21 mouse cellular contexts compared by ENCODE assay signal in genomic region chr5:81832076-81832475, GRCm38 (mm10).
DNase-seq lines count a peak whose midpoint lies in the region; ATAC-seq and TF ChIP-seq lines count a peak whose summit lies in the region.
"Had no signal": no experiment of that assay in that cellular context is flagged by ENCODE, and none has a peak within 500 bp of the region (broad histone marks: within the 10 kb centered on the region; RNA-seq: fewer than 3 reads in every experiment).

No protein-coding gene starts in this region.

- ATAC-seq in embryonic facial prominence, embryonic 11.5 days (replicated peaks; ENCODE audit: insufficient number of reproducible peaks, low FRiP score, low TSS enrichment, low read depth): no peak
- no peak for ATAC-seq in limb, embryonic 11.5 days (ENCODE audit: insufficient number of reproducible peaks, low FRiP score, low TSS enrichment, low read depth)
- ATAC-seq: forebrain, embryonic 14.5 days; forebrain, embryonic 16.5 days had no signal

- H3K4me2 ChIP-seq in embryonic facial prominence, embryonic 11.5 days (ENCODE audit: low read depth, low read length): no peak overlapping the region
- no peak overlapping the region for H3K4me2 ChIP-seq in limb, embryonic 11.5 days (ENCODE audit: low read depth, severe bottlenecking)
- H3K4me2 ChIP-seq: embryonic facial prominence, embryonic 13.5 days; forebrain, embryonic 12.5 days had no signal

- H3K4me3 ChIP-seq in embryonic facial prominence, embryonic 11.5 days (ENCODE audit: low read depth, low read length): no peak overlapping the region
- no peak overlapping the region for H3K4me3 ChIP-seq in embryonic facial prominence, embryonic 10.5 days
- no peak overlapping the region for H3K4me3 ChIP-seq in embryonic fibroblast, embryonic 13.5 days (ENCODE audit: insufficient read depth, low read length)
- H3K4me3 ChIP-seq in limb, embryonic 11.5 days (ENCODE audit: low read depth, low read length): no peak overlapping the region
- no peak overlapping the region for H3K4me3 ChIP-seq in kidney, adult 2 months (ENCODE audit: insufficient read depth, low read depth, low read length)
- H3K4me3 ChIP-seq: embryonic facial prominence, embryonic 13.5 days; erythroblast, embryonic 14.5 days; forebrain, embryonic 10.5 days; forebrain, embryonic 12.5 days had no signal

- H3K9me3 ChIP-seq in embryonic facial prominence, embryonic 11.5 days (replicated peaks; ENCODE audit: control insufficient read depth, low read length): no peaks in the 10 kb centered on the region
- no peaks in the 10 kb centered on the region for H3K9me3 ChIP-seq in embryonic facial prominence, embryonic 10.5 days
- no peaks in the 10 kb centered on the region for H3K9me3 ChIP-seq in limb, embryonic 11.5 days (ENCODE audit: control insufficient read depth, low read length)
- H3K9me3 ChIP-seq: forebrain, embryonic 10.5 days; forebrain, embryonic 12.5 days had no signal

- 55% methylated on average over 1 of the region's 1 CpGs for WGBS in embryonic facial prominence, embryonic 11.5 days
- 65% methylated on average over 1 of the region's 1 CpGs for WGBS in embryonic facial prominence, embryonic 10.5 days
- WGBS in limb, embryonic 11.5 days: 90% methylated on average over 1 of the region's 1 CpGs
- 100% methylated on average over 1 of the region's 1 CpGs for WGBS in kidney, adult 2 months

- no peaks in the 10 kb centered on the region for H3K27me3 ChIP-seq in embryonic facial prominence, embryonic 11.5 days (ENCODE audit: control insufficient read depth, insufficient read depth, low read length)
- H3K27me3 ChIP-seq in embryonic facial prominence, embryonic 10.5 days (replicated peaks; ENCODE audit: low read depth, poor library complexity, severe bottlenecking): no peaks in the 10 kb centered on the region
- H3K27me3 ChIP-seq in limb, embryonic 11.5 days (ENCODE audit: control insufficient read depth, insufficient read depth, low read length): no peaks in the 10 kb centered on the region
- H3K27me3 ChIP-seq in kidney, adult 2 months (replicated peaks; ENCODE audit: control insufficient read depth, insufficient read depth, low read length): no peaks in the 10 kb centered on the region
- H3K27me3 ChIP-seq: embryonic facial prominence, embryonic 13.5 days; forebrain, embryonic 12.5 days had no signal

- no peaks in the 10 kb centered on the region for H3K4me1 ChIP-seq in embryonic facial prominence, embryonic 11.5 days (ENCODE audit: control insufficient read depth, insufficient read depth, low read length)
- no peaks in the 10 kb centered on the region for H3K4me1 ChIP-seq in embryonic facial prominence, embryonic 10.5 days
- no peaks in the 10 kb centered on the region; the same call in 1 of the 2 replicates for H3K4me1 ChIP-seq in embryonic fibroblast, embryonic 13.5 days (ENCODE audit: control insufficient read depth, insufficient read depth, low read length)
- H3K4me1 ChIP-seq in limb, embryonic 11.5 days (ENCODE audit: control insufficient read depth, insufficient read depth, low read length): no peaks in the 10 kb centered on the region
- H3K4me1 ChIP-seq in kidney, adult 2 months (ENCODE audit: control insufficient read depth, insufficient read depth, low read length): no peaks in the 10 kb centered on the region
- H3K4me1 ChIP-seq: forebrain, embryonic 10.5 days; forebrain, embryonic 12.5 days had no signal

- peak; percentile 64 for DNase-seq in embryonic facial prominence, embryonic 11.5 days (ENCODE audit: low spot score)
- no peak for DNase-seq in embryonic facial prominence, embryonic 10.5 days (ENCODE audit: low spot score)
- DNase-seq in limb, embryonic 11.5 days (ENCODE audit: low spot score): no peak
- no peak for DNase-seq in kidney, adult 2 months
- DNase-seq in layer of hippocampus, postnatal 14 days (ENCODE audit: low spot score in 2 of 2): no peak
- DNase-seq: adrenal gland, adult 2 months; adrenal gland, postnatal 10 days; adrenal gland, postnatal 25 days; cerebellum, adult 11 months; cerebellum, adult 18-20 months; cerebellum, adult 8-10 months; cerebellum, adult 9-11 months; cerebellum, postnatal 14 days; cerebellum, postnatal 36 days had no signal

- no peak for TF ChIP-seq POLR2A in embryonic fibroblast, embryonic 13.5 days (IDR thresholded peaks at IDR 0.05; ENCODE audit: low read depth, low read length)
- TF ChIP-seq POLR2A in kidney, adult 2 months (IDR thresholded peaks at IDR 0.05; ENCODE audit: low read depth, low read length): no peak

- no peaks in the 10 kb centered on the region for H3K36me3 ChIP-seq in embryonic facial prominence, embryonic 11.5 days (replicated peaks; ENCODE audit: control insufficient read depth, insufficient read depth, low read depth, low read length)
- H3K36me3 ChIP-seq in embryonic facial prominence, embryonic 10.5 days (replicated peaks): no peaks in the 10 kb centered on the region
- H3K36me3 ChIP-seq in limb, embryonic 11.5 days (ENCODE audit: control insufficient read depth, insufficient read depth, low read length): no peaks in the 10 kb centered on the region
- no peaks in the 10 kb centered on the region for H3K36me3 ChIP-seq in kidney, adult 2 months (ENCODE audit: control insufficient read depth, insufficient read depth, low read length)
- H3K36me3 ChIP-seq: embryonic facial prominence, embryonic 13.5 days; forebrain, embryonic 10.5 days; forebrain, embryonic 12.5 days had no signal

- H3K27ac ChIP-seq in embryonic facial prominence, embryonic 11.5 days (replicated peaks; ENCODE audit: low read depth, low read length): no peak overlapping the region
- H3K27ac ChIP-seq in embryonic facial prominence, embryonic 10.5 days (replicated peaks): no peak overlapping the region
- peak overlapping the region; percentile 34 for H3K27ac ChIP-seq in embryonic fibroblast, embryonic 13.5 days (ENCODE audit: insufficient read depth, low read length)
- peak overlapping the region; percentile 36; the same call in 1 of the 2 replicates for H3K27ac ChIP-seq in limb, embryonic 11.5 days (replicated peaks; ENCODE audit: low read depth, low read length)
- no peak overlapping the region for H3K27ac ChIP-seq in kidney, adult 2 months (ENCODE audit: insufficient read depth, low read depth, low read length)
- H3K27ac ChIP-seq: embryonic facial prominence, embryonic 13.5 days; forebrain, embryonic 10.5 days; forebrain, embryonic 12.5 days had no signal

- no peak overlapping the region for H3K9ac ChIP-seq in embryonic facial prominence, embryonic 11.5 days (replicated peaks; ENCODE audit: low read length)
- no peak overlapping the region for H3K9ac ChIP-seq in limb, embryonic 11.5 days (ENCODE audit: low read length)
- H3K9ac ChIP-seq: embryonic facial prominence, embryonic 13.5 days; forebrain, embryonic 12.5 days had no signal

- TF ChIP-seq CTCF in embryonic fibroblast, embryonic 13.5 days (IDR thresholded peaks at IDR 0.05; ENCODE audit: borderline replicate concordance, insufficient read depth, low read length): no peak
- no peak for TF ChIP-seq CTCF in kidney, adult 2 months (conservative IDR thresholded peaks at IDR 0.05; ENCODE audit: insufficient read depth, insufficient read length, low read depth, low read length)

Comparison
In these comparisons a context has a peak if more than half of its experiments do, and no peak if none do; other contexts are left out.
1. H3K27ac ChIP-seq: peak in embryonic fibroblast, embryonic 13.5 days (single experiment) and limb, embryonic 11.5 days (single experiment); none in embryonic facial prominence, embryonic 11.5 days (single experiment), embryonic facial prominence, embryonic 10.5 days (single experiment) and kidney, adult 2 months (single experiment).